Mouse (Mus musculus): ENCODE data around the gene Ncor2.

Gene Ncor2

GRCm38 (mm10) chr5:125099785-125100350 lies 79.2 kb downstream of the Ncor2 start:
- peak; percentile 61 for DNase-seq (ENCODE audit: low read depth, low spot score)

- peak; percentile 46 for DNase-seq (ENCODE audit: low read depth, low spot score)
Measured at GRCm38 (mm10) chr5:125098692-125099091, 80.3 kb downstream of the Ncor2 start.

- DNase-seq (ENCODE audit: low read depth, low spot score): no peak
Measured at GRCm38 (mm10) chr5:125096368-125096767, 82.7 kb downstream of the Ncor2 start.

- DNase-seq (ENCODE audit: low read depth, low spot score): no peak
Measured at GRCm38 (mm10) chr5:125095525-125096175, 83.4 kb downstream of the Ncor2 start.

GRCm38 (mm10) chr5:125093795-125094194 lies 85.2 kb downstream of the Ncor2 start:
- DNase-seq (ENCODE audit: low read depth, low spot score): peak; percentile 56

GRCm38 (mm10) chr5:125088076-125088475 lies 90.9 kb downstream of the Ncor2 start:
- no peak for DNase-seq (ENCODE audit: low read depth, low spot score)

GRCm38 (mm10) chr5:125085097-125085617 lies 93.9 kb downstream of the Ncor2 start:
- DNase-seq (ENCODE audit: low read depth, low spot score): no peak

- no peak for DNase-seq (ENCODE audit: low read depth, low spot score)
Measured at GRCm38 (mm10) chr5:125083674-125084073, 95.3 kb downstream of the Ncor2 start.

- DNase-seq (ENCODE audit: low read depth, low spot score): peak; percentile 89
Measured at GRCm38 (mm10) chr5:125081318-125082101, 97.5 kb downstream of the Ncor2 start.

DNA sequence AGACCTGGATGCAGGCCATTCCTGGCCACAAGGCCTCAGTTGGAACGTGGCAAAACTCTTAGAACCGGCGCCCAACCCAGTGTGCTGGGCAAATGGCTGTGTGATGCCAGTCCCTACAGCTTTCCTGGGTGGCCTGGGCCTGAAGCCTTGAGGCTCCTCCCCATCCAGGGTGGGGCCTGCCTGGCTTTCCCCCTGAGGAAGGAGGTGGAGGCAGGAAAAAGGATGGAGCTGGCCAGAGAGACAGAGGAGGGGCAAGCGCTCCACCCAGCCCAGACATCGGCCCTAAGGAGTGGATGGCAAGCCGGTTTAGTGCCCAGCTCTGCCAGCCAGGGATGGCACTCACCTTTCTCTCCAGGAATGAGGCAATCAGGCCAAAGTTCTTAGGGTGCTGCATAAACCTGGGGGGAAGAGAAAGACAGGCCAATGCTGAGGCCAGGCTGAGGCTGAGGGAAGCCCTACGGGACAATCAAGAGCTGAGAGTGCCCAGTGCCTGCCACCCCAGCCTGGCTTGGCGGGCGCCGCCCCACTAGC lies 98.2 kb downstream of the Ncor2 start:
- no peak for DNase-seq (ENCODE audit: low read depth, low spot score)

DNA sequence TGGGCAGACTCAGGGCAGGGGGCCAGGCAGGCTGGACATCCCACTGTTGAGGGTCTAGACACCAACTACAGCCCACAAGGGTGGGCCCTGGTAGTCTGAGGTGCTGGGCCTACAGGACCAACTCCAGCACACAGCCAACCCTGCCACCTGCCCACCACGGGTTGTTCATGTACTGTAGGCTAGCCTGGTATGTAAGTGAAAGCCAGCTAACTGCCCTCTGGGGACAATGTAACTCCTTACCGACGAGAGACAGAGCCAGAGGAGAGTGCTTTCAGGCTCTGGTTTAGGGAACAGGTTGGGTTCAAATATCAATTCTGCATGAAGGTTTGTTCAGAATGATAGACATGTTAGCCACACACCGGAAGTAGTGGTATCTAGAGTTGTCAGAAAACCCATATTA lies 98.7 kb downstream of the Ncor2 start:
- DNase-seq (ENCODE audit: low read depth, low spot score): no peak

DNA sequence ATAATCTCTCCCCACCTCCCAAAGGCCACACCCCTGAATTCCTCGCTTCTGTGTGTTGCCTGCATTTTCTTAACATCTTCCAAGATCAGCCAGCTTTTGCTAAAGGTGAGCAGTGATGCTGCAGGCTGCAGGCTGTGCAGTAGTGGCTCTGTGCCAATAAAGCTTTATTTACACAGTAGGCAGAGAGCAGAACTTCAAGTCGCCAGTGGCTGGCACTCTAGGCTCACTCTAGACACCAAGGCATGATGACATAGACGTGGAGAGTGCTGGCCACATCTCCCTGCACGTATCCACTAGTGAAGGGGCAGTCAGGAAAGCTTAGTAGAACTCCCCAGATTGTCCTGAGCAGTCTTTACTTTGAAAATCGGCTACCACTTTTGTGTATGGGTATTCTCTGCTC lies 100.8 kb downstream of the Ncor2 start:
- no peak for DNase-seq (ENCODE audit: low read depth, low spot score)

DNA sequence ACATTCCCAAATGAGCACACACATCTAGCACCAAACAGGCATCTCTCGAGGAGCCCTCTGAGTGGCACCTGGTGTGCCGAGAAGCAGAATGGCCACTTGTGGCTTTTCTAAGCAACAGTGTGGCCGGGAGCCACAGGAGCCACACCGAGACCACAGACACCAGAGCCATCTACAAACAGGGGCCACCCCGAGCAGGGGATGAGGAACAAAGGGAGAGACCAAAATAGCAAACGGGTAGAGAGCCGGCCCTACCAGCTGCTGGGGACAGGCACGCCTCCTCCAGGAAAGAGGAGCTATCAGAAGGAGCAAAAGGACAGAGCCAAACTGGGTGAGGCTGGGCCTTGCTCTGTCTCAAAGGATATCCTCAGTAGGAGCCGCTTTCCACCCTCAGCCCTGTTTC lies 102.8 kb downstream of the Ncor2 start:
- no peak for DNase-seq (ENCODE audit: low read depth, low spot score)

DNA sequence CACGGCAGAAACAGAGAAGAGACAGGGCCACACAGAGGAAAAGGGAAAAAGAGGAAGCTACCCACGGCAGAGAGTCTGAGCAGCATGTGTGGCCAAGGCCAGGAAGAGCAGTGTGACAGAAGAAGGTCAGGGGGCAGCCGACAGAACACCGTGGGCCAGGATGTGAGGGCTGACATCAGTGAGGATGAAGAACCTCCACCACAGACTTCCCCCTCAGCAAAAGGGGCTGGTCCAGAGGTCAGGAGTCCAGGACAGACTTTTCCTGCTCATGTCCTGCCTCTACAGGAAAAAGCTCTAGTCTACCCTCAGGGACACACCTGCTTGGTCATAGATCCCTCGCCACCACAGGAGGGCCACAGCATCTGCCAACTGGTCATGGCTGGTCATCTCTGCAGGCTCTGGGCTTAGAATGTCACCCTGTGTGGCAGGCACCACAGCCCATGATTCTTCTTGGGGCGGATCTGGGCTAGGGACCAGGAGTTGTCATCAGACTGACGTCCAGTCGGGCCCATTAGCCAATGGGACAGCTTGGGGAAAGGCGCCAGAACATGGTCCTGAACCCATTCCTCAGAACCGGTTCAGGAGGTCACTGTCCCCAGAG lies 104.3 kb downstream of the Ncor2 start:
- DNase-seq (ENCODE audit: low read depth, low spot score): no peak

GRCm38 (mm10) chr5:125073896-125074295 lies 105.1 kb downstream of the Ncor2 start:
- DNase-seq (ENCODE audit: low read depth, low spot score): no peak

GRCm38 (mm10) chr5:125073335-125073734 lies 105.7 kb downstream of the Ncor2 start:
- no peak for DNase-seq (ENCODE audit: low read depth, low spot score)

DNA sequence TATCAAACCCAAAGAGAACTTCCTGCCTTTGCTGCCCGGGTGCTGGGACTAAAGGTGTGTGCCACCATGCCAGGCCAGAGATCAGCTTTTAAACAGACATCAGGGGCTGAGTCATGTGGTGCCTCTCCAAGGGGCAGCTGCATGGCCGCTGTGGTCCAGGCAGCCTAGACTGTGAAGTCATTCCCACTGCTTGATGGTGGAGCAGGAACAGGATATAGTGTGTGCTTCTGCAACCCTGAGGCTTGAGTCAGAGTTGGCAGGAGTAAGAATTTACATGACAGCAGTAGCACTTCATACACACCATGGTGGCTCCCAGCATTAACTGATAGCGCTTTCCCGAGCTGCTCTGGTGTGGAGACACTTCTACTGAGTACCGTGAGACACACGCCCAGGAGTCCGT lies 106.6 kb downstream of the Ncor2 start:
- DNase-seq (ENCODE audit: low read depth, low spot score): no peak

GRCm38 (mm10) chr5:125071919-125072318 lies 107.1 kb downstream of the Ncor2 start:
- no peak for DNase-seq (ENCODE audit: low read depth, low spot score)

DNA sequence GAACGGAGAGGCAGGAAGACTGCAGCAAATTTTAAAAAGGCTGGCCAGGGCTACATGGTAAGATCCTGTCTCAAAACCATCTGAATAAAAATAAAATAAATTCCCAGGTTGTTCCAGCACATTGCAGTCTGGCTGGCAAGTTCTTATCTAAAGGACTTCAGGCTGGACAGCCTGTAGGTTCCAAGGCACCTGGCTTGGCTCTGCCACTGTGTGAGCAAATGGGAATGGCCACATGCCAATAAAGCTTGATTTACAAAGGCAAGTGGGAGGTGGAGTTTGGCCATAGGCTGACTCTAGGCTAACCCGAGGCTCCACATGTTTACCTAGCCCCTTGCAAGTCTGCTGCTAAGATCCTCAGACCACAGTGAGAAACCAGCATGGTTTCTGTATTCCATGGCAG lies 108.6 kb downstream of the Ncor2 start:
- DNase-seq (ENCODE audit: low read depth, low spot score): peak; percentile 84

GRCm38 (mm10) chr5:125069916-125070315 lies 109.1 kb downstream of the Ncor2 start:
- no peak for DNase-seq (ENCODE audit: low read depth, low spot score)

DNA sequence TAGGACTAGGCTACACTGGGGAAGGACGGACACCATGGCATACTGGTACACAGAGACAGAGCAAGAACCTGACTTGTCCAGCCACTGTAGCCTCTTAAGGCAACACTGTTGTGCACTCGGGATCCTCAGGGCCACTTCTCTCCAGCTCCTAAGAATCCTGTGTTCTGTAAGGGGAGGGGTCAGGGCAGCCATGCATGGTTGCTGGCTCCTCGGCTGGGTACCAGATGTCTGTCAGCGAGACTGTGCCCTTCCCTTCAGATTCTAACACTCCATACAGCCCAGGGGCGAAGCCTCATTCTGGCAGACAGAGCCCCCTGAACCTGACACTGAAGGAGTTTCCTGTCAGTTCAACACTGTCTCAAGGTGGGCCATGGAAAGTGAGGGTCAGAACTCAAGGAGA lies 109.6 kb downstream of the Ncor2 start:
- DNase-seq (ENCODE audit: low read depth, low spot score): no peak

- DNase-seq (ENCODE audit: low read depth, low spot score): no peak
Measured at GRCm38 (mm10) chr5:125068371-125068951, 110.6 kb downstream of the Ncor2 start.
